Mouse (Mus musculus) neural tube, embryonic 13.5 days (tissue): Measurements from ENCODE around the gene Cav1. TPM values are rescaled to one million over a fixed set of nuclear protein-coding genes. Genes with fewer than 3 reads are reported as not detected.
A peak's percentile ranks its signal among the peaks of the same experiment; 100 is the strongest.

ENCODE experiments used
- ATAC-seq: fragments of 200-750 bp; cut with Nextera tagmentation; 2 replicates; pipeline ENCODE4 v1.8.0; 2017; ENCODE audit warnings: low read depth, mild to moderate bottlenecking, moderate TSS enrichment, moderate library complexity
- H3K27ac ChIP-seq: fragments of 300-500 bp; sonication (generic); replicated peaks from 2 replicates; pipeline ENCODE4 v1.5.1; 2015; ENCODE audit warnings: moderate library complexity, mild to moderate bottlenecking, inconsistent platforms
- H3K27me3 ChIP-seq: fragments of 300-500 bp; sonication (generic); 2 replicates; pipeline ENCODE4 v1.6.1; 2015; ENCODE audit warnings: mild to moderate bottlenecking, inconsistent platforms
- H3K36me3 ChIP-seq: fragments of 300-500 bp; sonication (generic); 2 replicates; pipeline ENCODE4 v1.6.1; 2015; ENCODE audit warnings: mild to moderate bottlenecking, inconsistent platforms
- H3K4me1 ChIP-seq: fragments of 300-500 bp; sonication (generic); replicated peaks from 2 replicates; pipeline ENCODE4 v1.6.1; 2015; ENCODE audit warnings: inconsistent platforms
- H3K4me2 ChIP-seq: fragments of 300-500 bp; sonication (generic); 2 replicates; pipeline ENCODE4 v1.6.1; 2015; ENCODE audit warnings: inconsistent platforms, mild to moderate bottlenecking, moderate library complexity
- H3K4me3 ChIP-seq: fragments of 300-500 bp; sonication (generic); 2 replicates; pipeline ENCODE4 v1.5.1; 2015; ENCODE audit warnings: mild to moderate bottlenecking, inconsistent platforms
- H3K9ac ChIP-seq: fragments of 300-500 bp; sonication (generic); 2 replicates; pipeline ENCODE4 v1.6.1; 2015; ENCODE audit warnings: moderate library complexity, mild to moderate bottlenecking, inconsistent platforms
- H3K9me3 ChIP-seq: fragments of 300-500 bp; sonication (generic); 2 replicates; pipeline ENCODE4 v1.6.1; 2016; ENCODE audit warnings: inconsistent platforms
- WGBS: fragments of 180-500 bp; shearing (Covaris S2); methylation state at CpG from one replicate; pipeline ENCODE4 v1.1.7; 2015; 5-methylcytosine and 5-hydroxymethylcytosine counted together
- polyA plus RNA-seq: library from polyadenylated mRNA; unstranded; fragments of >200 nt; fragmentation: Nextera tagmentation; extraction: Ambion mirVana; gene quantifications from 2 replicates; pipeline ENCODE4 v1.2.1, GENCODE M21; 2015

The Cav1 gene
- polyA plus RNA-seq, 1 experiment from 2014 or later = 35.3 TPM

DNA sequence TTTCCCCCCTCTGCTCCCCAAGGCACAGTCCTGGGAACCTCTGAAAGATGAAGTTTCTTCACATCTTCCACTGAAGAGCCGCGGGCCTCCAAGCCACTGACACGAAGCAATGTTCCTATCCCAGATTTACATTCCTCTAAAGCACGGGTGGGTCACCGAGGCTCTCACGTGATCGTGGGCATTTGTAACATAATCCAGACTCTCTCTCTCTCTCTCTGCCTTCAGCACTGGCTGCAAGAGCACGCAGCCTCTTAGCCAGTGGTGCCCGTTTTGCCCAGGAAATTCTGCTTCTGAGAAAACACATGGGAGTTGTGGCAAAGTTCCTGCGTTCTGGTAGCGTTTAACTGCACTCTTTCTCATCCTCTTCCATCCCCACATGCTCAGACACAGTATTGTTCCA lies 21.1 kb downstream of the Cav1 start:
- no peak overlapping the region for H3K9ac ChIP-seq
- no peaks in the 10 kb centered on the region for H3K36me3 ChIP-seq
- no peak overlapping the region for H3K4me3 ChIP-seq
- WGBS = 58% methylated on average over 11 of the region's 11 CpGs
- H3K9me3 ChIP-seq = no peaks in the 10 kb centered on the region
- H3K4me2 ChIP-seq = no peak overlapping the region
- no peaks in the 10 kb centered on the region for H3K27me3 ChIP-seq
- no peaks in the 10 kb centered on the region for H3K4me1 ChIP-seq
- H3K27ac ChIP-seq = no peak overlapping the region
- ATAC-seq = no peak

- Histone ChIP-seq H3K9ac (no peak overlapping the region), H3K27me3 (no peaks in the 10 kb centered on the region), H3K4me3 (no peak overlapping the region), H3K36me3 (no peaks in the 10 kb centered on the region), H3K4me2 (no peak overlapping the region), H3K4me1 (no peaks in the 10 kb centered on the region), H3K27ac (no peak overlapping the region), H3K9me3 (no peaks in the 10 kb centered on the region)
- ATAC-seq = no peak
- WGBS = 76% methylated on average over 3 of the region's 3 CpGs
These were observed 23.7 kb downstream of the Cav1 start for GRCm38 (mm10) chr6:17329801-17330200.

GRCm38 (mm10) chr6:17337724-17338123 lies 31.6 kb downstream of the Cav1 start:
- 85% methylated on average over 2 of the region's 2 CpGs for WGBS
- no peaks in the 10 kb centered on the region for H3K4me1 ChIP-seq
- no peak for ATAC-seq
- H3K27me3 ChIP-seq = no peaks in the 10 kb centered on the region
- no peaks in the 10 kb centered on the region for H3K9me3 ChIP-seq
- H3K4me3 ChIP-seq = no peak overlapping the region
- no peak overlapping the region for H3K4me2 ChIP-seq
- H3K9ac ChIP-seq = no peak overlapping the region
- no peak overlapping the region for H3K27ac ChIP-seq
- no peaks in the 10 kb centered on the region for H3K36me3 ChIP-seq

- no peaks in the 10 kb centered on the region for H3K9me3 ChIP-seq
- H3K9ac ChIP-seq = no peak overlapping the region
- H3K4me2 ChIP-seq = no peak overlapping the region
- no peaks in the 10 kb centered on the region for H3K27me3 ChIP-seq
- ATAC-seq = no peak
- no peak overlapping the region for H3K4me3 ChIP-seq
- H3K27ac ChIP-seq = no peak overlapping the region
- no peaks in the 10 kb centered on the region for H3K4me1 ChIP-seq
- 6% methylated on average over 2 of the region's 2 CpGs for WGBS
- H3K36me3 ChIP-seq = no peaks in the 10 kb centered on the region
These were observed 34.3 kb downstream of the Cav1 start for GRCm38 (mm10) chr6:17340406-17340805.

DNA sequence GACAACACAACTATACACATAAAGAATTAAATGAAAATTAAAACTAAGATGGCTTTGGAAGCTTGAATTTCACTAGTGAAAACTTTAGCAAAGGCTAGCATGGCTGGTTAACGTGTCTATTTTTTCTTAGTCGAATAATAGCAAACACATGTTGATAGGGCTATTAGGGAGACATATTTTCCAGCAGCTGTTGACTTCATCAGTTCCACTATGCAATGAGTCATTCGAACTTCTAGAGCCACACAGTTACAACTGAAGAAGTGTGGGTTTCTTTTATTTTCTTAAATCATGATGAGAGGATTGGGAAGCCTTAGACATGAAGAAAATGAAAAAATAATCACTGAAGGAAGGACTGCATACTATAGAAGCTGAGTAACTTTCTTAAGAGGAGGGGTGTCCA lies 41.9 kb downstream of the Cav1 start:
- no peaks in the 10 kb centered on the region for H3K4me1 ChIP-seq
- no peak for ATAC-seq
- H3K27ac ChIP-seq = no peak overlapping the region
- H3K9me3 ChIP-seq = no peaks in the 10 kb centered on the region
- no peak overlapping the region for H3K4me2 ChIP-seq
- H3K36me3 ChIP-seq = no peaks in the 10 kb centered on the region
- 78% methylated on average over 3 of the region's 3 CpGs for WGBS
- H3K4me3 ChIP-seq = no peak overlapping the region
- no peaks in the 10 kb centered on the region for H3K27me3 ChIP-seq
- no peak overlapping the region for H3K9ac ChIP-seq

GRCm38 (mm10) chr6:17350803-17351202 lies 44.7 kb downstream of the Cav1 start:
- WGBS = 94% methylated on average over 5 of the region's 5 CpGs
- Histone ChIP-seq H3K9ac (no peak overlapping the region), H3K36me3 (no peaks in the 10 kb centered on the region), H3K27me3 (no peaks in the 10 kb centered on the region), H3K4me3 (no peak overlapping the region), H3K27ac (no peak overlapping the region), H3K4me2 (no peak overlapping the region), H3K4me1 (no peaks in the 10 kb centered on the region), H3K9me3 (no peaks in the 10 kb centered on the region)
- ATAC-seq = no peak

- Histone ChIP-seq H3K9ac (no peak overlapping the region), H3K27me3 (no peaks in the 10 kb centered on the region), H3K4me3 (no peak overlapping the region), H3K27ac (no peak overlapping the region), H3K4me1 (no peaks in the 10 kb centered on the region), H3K9me3 (no peaks in the 10 kb centered on the region), H3K36me3 (no peaks in the 10 kb centered on the region), H3K4me2 (no peak overlapping the region)
- ATAC-seq = peak; percentile 61; the same call in 1 of the 2 replicates
- 13% methylated on average over 6 of the region's 6 CpGs for WGBS
These were observed 53.0 kb downstream of the Cav1 start for GRCm38 (mm10) chr6:17358896-17359690.

DNA sequence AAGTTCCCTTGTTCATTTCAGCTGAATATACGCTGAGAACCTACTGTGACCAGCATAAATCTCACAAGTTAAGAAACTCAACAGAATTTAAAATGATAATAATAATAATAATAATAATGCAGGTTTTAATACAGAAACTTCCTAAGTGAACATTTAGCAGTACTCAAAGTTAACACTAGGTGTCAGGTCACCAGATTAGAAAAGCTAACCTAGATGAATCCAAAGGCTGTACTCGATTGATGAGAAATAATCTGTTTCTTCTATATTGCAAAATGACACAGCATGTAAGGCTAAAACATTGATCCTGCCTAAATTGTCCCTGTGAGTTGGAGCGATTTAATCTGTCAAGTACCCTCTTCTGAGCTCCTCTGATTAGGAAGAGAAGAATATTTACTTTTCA lies 56.6 kb downstream of the Cav1 start:
- Histone ChIP-seq H3K36me3 (no peaks in the 10 kb centered on the region), H3K4me3 (no peak overlapping the region), H3K4me1 (no peaks in the 10 kb centered on the region), H3K27me3 (no peaks in the 10 kb centered on the region), H3K4me2 (no peak overlapping the region), H3K9ac (no peak overlapping the region), H3K27ac (no peak overlapping the region), H3K9me3 (no peaks in the 10 kb centered on the region)
- WGBS = 46% methylated on average over 3 of the region's 3 CpGs
- no peak for ATAC-seq

- Histone ChIP-seq H3K4me1 (no peaks in the 10 kb centered on the region), H3K4me3 (no peak overlapping the region), H3K27ac (no peak overlapping the region), H3K9ac (no peak overlapping the region), H3K9me3 (no peaks in the 10 kb centered on the region), H3K27me3 (no peaks in the 10 kb centered on the region), H3K4me2 (no peak overlapping the region), H3K36me3 (no peaks in the 10 kb centered on the region)
- 79% methylated on average over 17 of the region's 17 CpGs for WGBS
- ATAC-seq = no peak
These were observed 57.5 kb downstream of the Cav1 start for GRCm38 (mm10) chr6:17363446-17364179.

- Histone ChIP-seq H3K27me3 (no peaks in the 10 kb centered on the region), H3K4me3 (no peak overlapping the region), H3K9ac (no peak overlapping the region), H3K36me3 (no peaks in the 10 kb centered on the region), H3K27ac (no peak overlapping the region), H3K9me3 (no peaks in the 10 kb centered on the region), H3K4me1 (no peaks in the 10 kb centered on the region), H3K4me2 (no peak overlapping the region)
- no peak for ATAC-seq
- 94% methylated on average over 5 of the region's 5 CpGs for WGBS
These were observed 68.2 kb downstream of the Cav1 start for GRCm38 (mm10) chr6:17374326-17374725.

GRCm38 (mm10) chr6:17377371-17377770 lies 71.2 kb downstream of the Cav1 start:
- WGBS = 78% methylated on average over 2 of the region's 2 CpGs
- ATAC-seq = no peak

GRCm38 (mm10) chr6:17380102-17380501 lies 74.0 kb downstream of the Cav1 start:
- no peak overlapping the region for H3K9ac ChIP-seq
- H3K4me1 ChIP-seq = no peaks in the 10 kb centered on the region
- H3K27ac ChIP-seq = no peak overlapping the region
- H3K4me2 ChIP-seq = no peak overlapping the region
- H3K36me3 ChIP-seq = no peaks in the 10 kb centered on the region
- WGBS = 81% methylated on average over 3 of the region's 3 CpGs
- no peaks in the 10 kb centered on the region for H3K9me3 ChIP-seq
- no peaks in the 10 kb centered on the region for H3K27me3 ChIP-seq
- ATAC-seq = no peak
- no peak overlapping the region for H3K4me3 ChIP-seq

More at GRCm38 (mm10) chr6:17377371-17377770, 71.2 kb downstream of the Cav1 start:
- Histone ChIP-seq H3K9me3 (no peaks in the 10 kb centered on the region), H3K4me1 (no peaks in the 10 kb centered on the region), H3K27ac (no peak overlapping the region), H3K36me3 (no peaks in the 10 kb centered on the region), H3K27me3 (no peaks in the 10 kb centered on the region), H3K4me3 (no peak overlapping the region), H3K4me2 (no peak overlapping the region), H3K9ac (no peak overlapping the region)
